10 mouse cellular contexts compared by ENCODE assay signal in the genomic region with DNA sequence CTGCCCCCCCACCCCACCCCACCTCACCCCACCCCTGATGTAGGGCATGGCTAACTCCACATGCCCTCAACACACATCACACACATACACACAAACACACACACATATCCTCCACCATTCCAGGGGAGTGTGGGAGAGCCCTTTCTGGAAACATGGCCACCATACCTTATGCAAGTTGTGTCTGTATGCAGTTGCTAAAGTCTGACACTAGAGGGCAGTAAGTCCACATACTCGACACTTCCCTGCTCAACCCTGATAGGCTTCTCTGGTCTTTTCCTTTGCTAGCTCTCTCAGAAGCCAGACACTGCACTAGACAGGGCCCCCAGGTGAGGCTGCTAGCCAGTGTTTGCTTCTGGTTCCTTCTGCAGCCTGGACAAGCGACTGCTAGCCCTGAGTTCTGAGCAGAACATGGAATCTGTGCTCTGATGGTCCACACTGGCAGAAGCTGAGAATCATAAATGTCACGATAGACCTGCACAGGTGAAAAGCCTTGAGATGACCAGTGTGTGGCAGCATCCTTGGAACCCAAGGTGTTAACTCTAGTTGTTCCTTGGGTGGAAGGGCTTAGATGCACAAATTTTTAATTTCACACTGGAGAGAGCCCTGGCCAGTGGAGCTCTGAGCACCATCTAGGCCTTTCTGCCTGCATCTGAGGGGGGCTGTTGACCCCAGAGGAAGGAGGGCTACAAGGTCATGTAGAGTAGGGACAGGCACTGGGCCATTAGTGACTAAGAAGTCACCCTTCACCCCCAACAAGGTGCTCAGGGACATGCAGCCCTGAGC. TPM values are rescaled to one million over a fixed set of nuclear protein-coding genes. Genes with fewer than 3 reads are reported as not detected.
DNase-seq lines count a peak whose midpoint lies in the region; ATAC-seq lines count a peak whose summit lies in the region.
"Not testable (repeated sequence)": the region's sequence is repeated elsewhere in the genome, so short reads cannot be mapped to it uniquely, and the experiment has no call there.
"Had no signal": no experiment of that assay in that cellular context is flagged by ENCODE, and none has a peak within 500 bp of the region (broad histone marks: within the 10 kb centered on the region; RNA-seq: fewer than 3 reads in every experiment).

No protein-coding gene starts in this region.

- 4% methylated on average over 2 of the region's 3 CpGs for WGBS in forebrain, embryonic 12.5 days
- WGBS in heart, embryonic 16.5 days = 31% methylated on average over 3 of the region's 3 CpGs
- WGBS in limb, embryonic 11.5 days = 33% methylated on average over 3 of the region's 3 CpGs
- 13% methylated on average over 2 of the region's 3 CpGs for WGBS in neural tube, embryonic 13.5 days

- not testable (repeated sequence) for H3K27me3 ChIP-seq in forebrain, embryonic 12.5 days; heart, embryonic 16.5 days (ENCODE audit: control insufficient read depth, insufficient read depth, low read length); limb, embryonic 11.5 days (ENCODE audit: control insufficient read depth, insufficient read depth, low read length); neural tube, embryonic 13.5 days

- H3K4me1 ChIP-seq in forebrain, embryonic 12.5 days; heart, embryonic 16.5 days (ENCODE audit: control insufficient read depth, insufficient read depth, low read length); limb, embryonic 11.5 days (ENCODE audit: control insufficient read depth, insufficient read depth, low read length); neural tube, embryonic 13.5 days (replicated peaks): not testable (repeated sequence)

- not testable (repeated sequence) for H3K4me3 ChIP-seq in forebrain, embryonic 12.5 days (replicated peaks); heart, embryonic 16.5 days (ENCODE audit: low read length); limb, embryonic 11.5 days (ENCODE audit: low read depth, low read length); neural tube, embryonic 13.5 days

- H3K9me3 ChIP-seq in forebrain, embryonic 12.5 days; heart, embryonic 16.5 days (replicated peaks; ENCODE audit: control insufficient read depth, low read length); limb, embryonic 11.5 days (ENCODE audit: control insufficient read depth, low read length); neural tube, embryonic 13.5 days: not testable (repeated sequence)

- H3K27ac ChIP-seq in forebrain, embryonic 12.5 days; heart, embryonic 16.5 days (ENCODE audit: low read length); limb, embryonic 11.5 days (replicated peaks; ENCODE audit: low read depth, low read length); neural tube, embryonic 13.5 days (replicated peaks): not testable (repeated sequence)

- H3K9ac ChIP-seq in forebrain, embryonic 12.5 days; heart, embryonic 16.5 days (ENCODE audit: low read length); limb, embryonic 11.5 days (ENCODE audit: low read length); neural tube, embryonic 13.5 days: not testable (repeated sequence)

- DNase-seq in cerebellum, adult 9-10 months = peak; percentile 10
- DNase-seq in kidney, adult 18-20 months = peak; percentile 12
- DNase-seq in limb, embryonic 11.5 days (ENCODE audit: low spot score) = not testable (repeated sequence)
- peak; percentile 10 for DNase-seq in lung, postnatal 36 days

- not testable (repeated sequence) for H3K4me2 ChIP-seq in forebrain, embryonic 12.5 days; heart, embryonic 16.5 days (ENCODE audit: low read depth, low read length); limb, embryonic 11.5 days (ENCODE audit: low read depth, severe bottlenecking); neural tube, embryonic 13.5 days

- not testable (repeated sequence) for H3K36me3 ChIP-seq in forebrain, embryonic 12.5 days (replicated peaks); heart, embryonic 16.5 days (ENCODE audit: control insufficient read depth, insufficient read depth); limb, embryonic 11.5 days (ENCODE audit: control insufficient read depth, insufficient read depth, low read length); neural tube, embryonic 13.5 days

- ATAC-seq in forebrain, embryonic 12.5 days (ENCODE audit: low FRiP score) = peak; percentile 75
- peak; percentile 65 for ATAC-seq in heart, embryonic 16.5 days (replicated peaks; ENCODE audit: extremely low read depth, insufficient read depth, low FRiP score)
- ATAC-seq in limb, embryonic 11.5 days (ENCODE audit: insufficient number of reproducible peaks, low FRiP score, low TSS enrichment, low read depth) = peak; percentile 60; the same call in 1 of the 2 replicates
- peak; percentile 94 for ATAC-seq in neural tube, embryonic 13.5 days (ENCODE audit: low read depth)

RNA-seq across cellular contexts. Expression of a gene that starts 35.1 kb away (rescaled TPM):
- polyA plus RNA-seq in forebrain, embryonic 12.5 days (2016; fragmentation: Nextera tagmentation; extraction: Ambion mirVana) = not detected in 2 replicates
- not detected in 2 replicates for polyA plus RNA-seq in heart, embryonic 16.5 days (2015; fragmentation: Nextera tagmentation; extraction: Ambion mirVana)
- not detected in 2 replicates for polyA plus RNA-seq in limb, embryonic 11.5 days (2014; fragmentation: Nextera tagmentation; extraction: Ambion mirVana)
- not detected in 2 replicates for polyA plus RNA-seq in neural tube, embryonic 13.5 days (2015; fragmentation: Nextera tagmentation; extraction: Ambion mirVana)
- polyA plus RNA-seq: heart, embryonic 14.5 days had no signal

RNA-seq across cellular contexts. Expression of a gene that starts 48.6 kb away (rescaled TPM):
- not detected in 2 replicates for polyA plus RNA-seq in forebrain, embryonic 12.5 days (2016; fragmentation: Nextera tagmentation; extraction: Ambion mirVana)
- polyA plus RNA-seq in heart, embryonic 16.5 days (2015; fragmentation: Nextera tagmentation; extraction: Ambion mirVana) = not detected in 2 replicates
- not detected in 2 replicates for polyA plus RNA-seq in limb, embryonic 11.5 days (2014; fragmentation: Nextera tagmentation; extraction: Ambion mirVana)
- polyA plus RNA-seq in neural tube, embryonic 13.5 days (2015; fragmentation: Nextera tagmentation; extraction: Ambion mirVana) = not detected in 2 replicates
- polyA plus RNA-seq: frontal cortex, adult 2 months; heart, embryonic 14.5 days; urinary bladder, adult 2 months had no signal
